8 mouse cellular contexts compared by ENCODE assay signal in genomic region chr1:55960291-55960690, GRCm38 (mm10).
DNase-seq lines count a peak whose midpoint lies in the region; ATAC-seq and TF ChIP-seq lines count a peak whose summit lies in the region.
"Had no signal": no experiment of that assay in that cellular context is flagged by ENCODE, and none has a peak within 500 bp of the region (broad histone marks: within the 10 kb centered on the region; RNA-seq: fewer than 3 reads in every experiment).

No protein-coding gene starts in this region.

- peak; percentile 68 for TF ChIP-seq CTCF in ES-Bruce4 (IDR thresholded peaks at IDR 0.05; ENCODE audit: low read depth, low read length)

- ATAC-seq in granulocyte monocyte progenitor cell, adult 5-6 weeks (replicated peaks; ENCODE audit: poor library complexity, severe bottlenecking): peak; percentile 74

- no peaks in the 10 kb centered on the region for H3K9me3 ChIP-seq in ES-Bruce4 (replicated peaks; ENCODE audit: control insufficient read depth, insufficient read depth, low read length, poor library complexity, severe bottlenecking)
- H3K9me3 ChIP-seq: limb, embryonic 15.5 days had no signal

- H3K27ac ChIP-seq in ES-Bruce4 (ENCODE audit: insufficient read depth, low read length): no peak overlapping the region
- H3K27ac ChIP-seq: limb, embryonic 15.5 days had no signal

- TF ChIP-seq EP300 in ES-Bruce4 (IDR thresholded peaks at IDR 0.05; ENCODE audit: insufficient read depth, low read depth, low read length): no peak

- H3K27me3 ChIP-seq in ES-Bruce4 (ENCODE audit: control insufficient read depth, insufficient read depth, low read length, poor library complexity, severe bottlenecking): no peaks in the 10 kb centered on the region
- H3K27me3 ChIP-seq: limb, embryonic 15.5 days had no signal

- no peaks in the 10 kb centered on the region for H3K36me3 ChIP-seq in ES-Bruce4 (ENCODE audit: control insufficient read depth, insufficient read depth, low read length, poor library complexity, severe bottlenecking)
- H3K36me3 ChIP-seq: limb, embryonic 15.5 days had no signal

- no peak overlapping the region for H3K4me3 ChIP-seq in ES-Bruce4 (ENCODE audit: low read depth, low read length)
- H3K4me3 ChIP-seq: limb, embryonic 15.5 days had no signal

- no peak overlapping the region for H3K9ac ChIP-seq in ES-Bruce4 (ENCODE audit: low read depth, poor library complexity, severe bottlenecking)
- H3K9ac ChIP-seq: limb, embryonic 15.5 days had no signal

- no peak for TF ChIP-seq POLR2A in ES-Bruce4 (IDR thresholded peaks at IDR 0.05; ENCODE audit: insufficient read depth, low read length)

- H3K4me1 ChIP-seq in ES-Bruce4 (ENCODE audit: control insufficient read depth, insufficient read depth, low read length): no peaks in the 10 kb centered on the region
- H3K4me1 ChIP-seq: limb, embryonic 15.5 days had no signal

- DNase-seq in adipocyte (ENCODE audit: low spot score): peak; percentile 61
- peak; percentile 62 to 68 for DNase-seq in cerebellum, postnatal 36 days
- DNase-seq in layer of hippocampus, adult 9-11 months: peak; percentile 51
- peak; percentile 40 for DNase-seq in lung, postnatal 36 days
- peak; percentile 81 for DNase-seq in right cerebral cortex, postnatal 25 days
